Mouse (Mus musculus) lung, postnatal 4 days (tissue): ENCODE measurements at regions not wholly inside any gene's neighbourhood (a gene's known extent, or its start where the extent isn't known, plus 50 kb on each side); places are given as distances from the start of the nearest gene placed in this dataset.

Experiments
- DNase-seq, 2 experiments: peaks; one replicate each; pipeline ENCODE4 v3.0.0; 2021

- DNase-seq = no peak
Observed at GRCm38 (mm10) chr1:6928658-6929057, 2121.0 kb downstream of the Gm37988 start.

DNA sequence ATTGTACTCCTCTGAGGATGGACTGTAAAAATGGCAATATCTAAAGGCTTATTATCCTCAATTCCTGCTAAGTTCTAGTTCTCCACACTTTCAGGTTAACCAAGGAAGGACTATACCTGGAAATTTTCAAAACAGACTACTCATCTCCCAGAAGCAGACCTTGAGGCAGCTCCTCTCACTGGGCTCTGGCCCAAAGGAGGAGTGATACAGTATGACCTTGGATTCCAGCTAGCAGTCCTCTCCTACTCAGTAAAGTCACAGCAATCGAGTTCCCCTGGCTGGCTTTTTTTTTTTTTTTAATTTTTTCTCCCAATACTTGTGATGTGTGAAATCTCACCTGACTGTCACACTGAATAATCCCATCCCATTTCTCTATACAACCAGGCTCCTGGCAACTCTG, 2124.2 kb downstream of the Gm37988 start:
- DNase-seq = no peak

DNA sequence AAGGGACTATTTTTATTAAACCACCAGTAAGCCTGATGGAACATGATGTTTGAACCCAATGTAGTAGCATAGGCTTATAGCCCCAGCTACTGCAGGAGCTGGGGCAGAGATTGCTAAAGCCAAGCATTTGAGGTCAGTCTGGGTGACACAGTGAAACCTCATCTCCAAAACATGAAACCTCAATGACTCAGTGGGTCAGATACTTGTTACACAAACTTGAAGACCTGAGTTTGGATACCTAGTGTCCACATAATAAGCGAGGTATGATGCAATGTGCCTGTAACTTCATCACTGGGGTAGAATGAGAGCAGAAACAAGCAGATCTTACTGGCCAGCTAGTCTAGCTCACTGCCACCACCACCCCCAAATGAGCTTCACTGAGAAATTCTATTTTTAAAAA, 2162.1 kb downstream of the Gm37988 start:
- no peak for DNase-seq

GRCm38 (mm10) chr1:6973749-6974327, 2166.1 kb downstream of the Gm37988 start:
- no peak for DNase-seq

- DNase-seq = no peak
Observed at GRCm38 (mm10) chr1:6979626-6980025, 2171.9 kb downstream of the Gm37988 start.

DNA sequence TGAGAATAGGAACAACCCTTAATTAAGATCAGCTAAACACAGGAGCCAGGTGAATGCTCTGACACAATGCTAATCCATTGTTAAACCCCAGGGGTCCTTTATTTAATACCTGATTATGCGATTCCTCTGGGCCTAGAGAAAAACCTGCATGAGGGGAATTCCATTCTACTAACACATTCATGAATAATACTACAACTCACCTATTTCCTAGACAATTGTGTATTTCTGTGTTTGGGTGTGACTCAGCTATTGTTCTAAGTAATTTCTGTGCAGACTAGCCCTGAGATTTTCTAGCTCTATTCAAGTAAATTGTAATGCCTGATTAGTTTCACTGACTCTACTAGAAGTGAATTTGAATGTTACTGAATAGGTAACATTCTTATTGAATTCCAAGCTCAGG, 2176.5 kb downstream of the Gm37988 start:
- DNase-seq = no peak

- no peak for DNase-seq
Observed at GRCm38 (mm10) chr1:6997611-6998010, 2189.9 kb downstream of the Gm37988 start.

GRCm38 (mm10) chr1:7010184-7010583, 2202.5 kb downstream of the Gm37988 start:
- DNase-seq = peak in 1 of 2 experiments; percentile 8
